Mouse (Mus musculus) heart, postnatal 0 days (tissue): ENCODE measurements at regions not wholly inside any gene's neighbourhood (a gene's known extent, or its start where the extent isn't known, plus 50 kb on each side); places are given as distances from the start of the nearest gene placed in this dataset.

Experiments
- ATAC-seq: fragments of 200-750 bp; cut with Nextera tagmentation; 2 replicates; pipeline ENCODE4 v1.8.0; 2017; ENCODE audit warnings: low read depth, moderate number of reproducible peaks, moderate library complexity; ENCODE audit not compliant: insufficient read depth
- DNase-seq: peaks from one replicate; pipeline ENCODE4 v3.0.0-alpha.2; 2016; ENCODE audit warnings: low spot score
- H3K27ac ChIP-seq: fragments of 300-500 bp; sonication (generic); 2 replicates; pipeline ENCODE4 v1.5.1; 2014; ENCODE audit warnings: low read depth, mild to moderate bottlenecking
- H3K27me3 ChIP-seq: fragments of 300-500 bp; sonication (generic); 2 replicates; pipeline ENCODE4 v1.6.1; 2014; ENCODE audit warnings: low read length, mixed read lengths; ENCODE audit not compliant: control insufficient read depth, insufficient read depth
- H3K36me3 ChIP-seq: fragments of 300-500 bp; sonication (generic); replicated peaks from 2 replicates; pipeline ENCODE4 v1.6.1; 2014; ENCODE audit warnings: low read length, mixed read lengths; ENCODE audit not compliant: control insufficient read depth, insufficient read depth
- H3K4me1 ChIP-seq: fragments of 300-500 bp; sonication (generic); 2 replicates; pipeline ENCODE4 v1.6.1; 2014; ENCODE audit warnings: antibody characterized with exemption; ENCODE audit not compliant: control insufficient read depth, insufficient read depth
- H3K4me2 ChIP-seq: fragments of 300-500 bp; sonication (generic); 2 replicates; pipeline ENCODE4 v1.6.1; 2014; ENCODE audit warnings: low read depth, mild to moderate bottlenecking, low read length, moderate library complexity
- H3K4me3 ChIP-seq: fragments of 300-500 bp; sonication (generic); 2 replicates; pipeline ENCODE4 v1.5.1; 2014; ENCODE audit warnings: low read depth, low read length
- H3K9ac ChIP-seq: fragments of 300-500 bp; sonication (generic); replicated peaks from 2 replicates; pipeline ENCODE4 v1.6.1; 2014; ENCODE audit warnings: low read depth, low read length, mixed read lengths
- H3K9me3 ChIP-seq: fragments of 300-500 bp; sonication (generic); replicated peaks from 2 replicates; pipeline ENCODE4 v1.6.1; 2016; ENCODE audit warnings: low read length; ENCODE audit not compliant: control insufficient read depth
- CTCF ChIP-seq: IDR thresholded peaks from 2 replicates; pipeline ENCODE4 v1.5.1; 2016; ENCODE audit warnings: antibody characterized with exemption, control low read depth, low read depth
- EP300 ChIP-seq: IDR thresholded peaks from 2 replicates; pipeline ENCODE4 v1.6.1; 2016; ENCODE audit warnings: antibody characterized with exemption, low read depth
- WGBS: fragments of 180-500 bp; shearing (Covaris S2); extraction: QIAGEN DNeasy Blood & Tissue Kit; methylation state at CpG from one replicate; pipeline ENCODE4 v1.1.7; 2014; 5-methylcytosine and 5-hydroxymethylcytosine counted together

GRCm38 (mm10) chr10:66558097-66558840, 537.7 kb upstream of the Jmjd1c start:
- H3K27me3 ChIP-seq = no peaks in the 10 kb centered on the region
- H3K4me1 ChIP-seq = no peaks in the 10 kb centered on the region
- H3K9me3 ChIP-seq = no peaks in the 10 kb centered on the region
- H3K4me3 ChIP-seq = no peak overlapping the region
- no peak for TF ChIP-seq CTCF
- no peak for TF ChIP-seq EP300
- no peak overlapping the region for H3K4me2 ChIP-seq
- DNase-seq (no peak), ATAC-seq (no peak)
- no peaks in the 10 kb centered on the region for H3K36me3 ChIP-seq
- no peak overlapping the region for H3K9ac ChIP-seq
- H3K27ac ChIP-seq = no peak overlapping the region
- 68% methylated on average over 6 of the region's 6 CpGs for WGBS

- no peak overlapping the region for H3K4me3 ChIP-seq
- no peaks in the 10 kb centered on the region for H3K36me3 ChIP-seq
- H3K4me2 ChIP-seq = no peak overlapping the region
- ATAC-seq = no peak
- no peaks in the 10 kb centered on the region for H3K27me3 ChIP-seq
- no peak overlapping the region for H3K9ac ChIP-seq
- H3K27ac ChIP-seq = no peak overlapping the region
- H3K9me3 ChIP-seq = no peaks in the 10 kb centered on the region
- TF ChIP-seq CTCF (no peak), EP300 (no peak)
- DNase-seq = no peak
- no peaks in the 10 kb centered on the region for H3K4me1 ChIP-seq
- 80% methylated on average over 6 of the region's 6 CpGs for WGBS
Measured at GRCm38 (mm10) chr10:66565374-66565773, 530.6 kb upstream of the Jmjd1c start.

- DNase-seq (peak; percentile 11), ATAC-seq (no peak)
- TF ChIP-seq CTCF = peak; percentile 44
- no peak for TF ChIP-seq EP300
- Histone ChIP-seq H3K36me3 (no peaks in the 10 kb centered on the region), H3K4me2 (no peak overlapping the region), H3K9me3 (no peaks in the 10 kb centered on the region; the same call in 1 of the 2 replicates), H3K27ac (no peak overlapping the region), H3K4me1 (no peaks in the 10 kb centered on the region), H3K4me3 (no peak overlapping the region), H3K27me3 (no peaks in the 10 kb centered on the region), H3K9ac (no peak overlapping the region)
- WGBS = 47% methylated on average over 10 of the region's 10 CpGs
Measured at GRCm38 (mm10) chr10:66574846-66575535, 520.9 kb upstream of the Jmjd1c start.

- H3K4me2 ChIP-seq = no peak overlapping the region
- H3K9me3 ChIP-seq = no peaks in the 10 kb centered on the region
- H3K27me3 ChIP-seq = no peaks in the 10 kb centered on the region
- ATAC-seq (no peak), DNase-seq (no peak)
- H3K4me3 ChIP-seq = no peak overlapping the region
- no peak overlapping the region for H3K9ac ChIP-seq
- H3K27ac ChIP-seq = no peak overlapping the region
- H3K4me1 ChIP-seq = no peaks in the 10 kb centered on the region
- WGBS = 50% methylated on average over 3 of the region's 3 CpGs
- H3K36me3 ChIP-seq = no peaks in the 10 kb centered on the region
- no peak for TF ChIP-seq EP300
- no peak for TF ChIP-seq CTCF
Measured at GRCm38 (mm10) chr10:66593001-66593400, 502.9 kb upstream of the Jmjd1c start.

GRCm38 (mm10) chr10:66593506-66593905, 502.4 kb upstream of the Jmjd1c start:
- no peaks in the 10 kb centered on the region for H3K27me3 ChIP-seq
- no peak overlapping the region for H3K9ac ChIP-seq
- WGBS = 33% methylated on average over 6 of the region's 6 CpGs
- H3K4me3 ChIP-seq = no peak overlapping the region
- H3K9me3 ChIP-seq = no peaks in the 10 kb centered on the region
- DNase-seq (no peak), ATAC-seq (no peak)
- no peaks in the 10 kb centered on the region for H3K36me3 ChIP-seq
- no peak overlapping the region for H3K27ac ChIP-seq
- TF ChIP-seq CTCF (no peak), EP300 (no peak)
- no peak overlapping the region for H3K4me2 ChIP-seq
- no peaks in the 10 kb centered on the region for H3K4me1 ChIP-seq

- Histone ChIP-seq H3K4me1 (no peaks in the 10 kb centered on the region), H3K9ac (no peak overlapping the region), H3K4me3 (no peak overlapping the region), H3K9me3 (no peaks in the 10 kb centered on the region), H3K36me3 (no peaks in the 10 kb centered on the region), H3K27ac (no peak overlapping the region), H3K27me3 (no peaks in the 10 kb centered on the region), H3K4me2 (no peak overlapping the region)
- TF ChIP-seq EP300 (no peak), CTCF (no peak)
- DNase-seq (no peak), ATAC-seq (no peak)
- WGBS = 43% methylated on average over 4 of the region's 4 CpGs
Measured at GRCm38 (mm10) chr10:66597952-66598351, 498.0 kb upstream of the Jmjd1c start.
